Mouse (Mus musculus) brain, embryonic 14.5 days (tissue): ENCODE data around the gene F11.

Experiments used
- CTCF ChIP-seq: fragments of 200-500 bp; IDR thresholded peaks from 2 replicates; pipeline ENCODE4 v1.5.1; 2012; ENCODE audit warnings: inconsistent platforms, mild to moderate bottlenecking, moderate library complexity, borderline replicate concordance; ENCODE audit not compliant: insufficient read depth, insufficient read length; ENCODE audit errors: extremely low read depth
- POLR2A ChIP-seq: fragments of 200-500 bp; IDR thresholded peaks from 2 replicates; pipeline ENCODE4 v1.6.1; 2012; ENCODE audit warnings: mild to moderate bottlenecking, inconsistent platforms, borderline replicate concordance; ENCODE audit not compliant: poor library complexity, insufficient read depth, insufficient read length, severe bottlenecking; ENCODE audit errors: extremely low read depth

DNA sequence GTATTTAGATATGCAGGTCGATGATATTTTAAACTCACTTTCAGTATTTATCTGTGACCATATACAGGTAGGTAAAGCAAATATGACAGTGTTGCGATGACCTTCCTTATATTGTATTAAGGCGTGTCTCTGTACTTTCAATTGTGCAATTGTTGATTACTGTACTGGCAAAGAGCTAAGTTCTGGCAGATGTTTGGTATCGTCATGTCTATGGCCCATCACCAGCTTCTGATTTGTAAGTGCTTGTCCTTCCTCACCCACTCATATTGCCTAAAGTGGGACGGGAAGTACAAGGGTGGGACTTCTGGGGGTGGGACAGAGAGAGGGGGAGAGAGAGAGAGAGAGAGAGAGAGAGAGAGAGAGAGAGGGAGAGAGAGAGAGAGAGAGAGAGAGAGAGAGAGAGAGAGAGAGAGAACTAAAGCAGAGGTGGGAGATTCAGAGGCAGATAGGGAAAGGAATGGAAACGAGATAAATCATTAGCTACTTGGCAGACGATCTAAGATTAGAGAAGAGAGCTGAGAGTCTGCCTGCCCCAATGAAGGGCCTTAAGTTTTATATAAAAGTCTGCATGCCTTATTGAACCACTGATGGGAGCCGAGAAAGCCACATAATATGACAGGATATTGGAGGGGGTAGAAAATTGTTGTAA, 7.5 kb downstream of the F11 start:
- TF ChIP-seq CTCF (no peak), POLR2A (no peak)
